Mouse (Mus musculus) spleen, postnatal 14 days (tissue): ENCODE results near the gene Chmp1a.
"Not testable (repeated sequence)": the region's sequence is repeated elsewhere in the genome, so short reads cannot be mapped to it uniquely, and the experiment has no call there.

Experiments used
- DNase-seq, 2 experiments: peaks; one replicate each; pipeline ENCODE4 v3.0.0; 2021 to 2022; ENCODE audit warnings: low spot score in 2 of 2

Gene Chmp1a

GRCm38 (mm10) chr8:123212321-123213117 lies at the start of gene Chmp1a, which contains the start of gene Spata33:
Gene Chmp1a, minus strand, starts transcription at chr8:123212763.
Gene Spata33, plus strand, starts transcription at chr8:123212832.
- DNase-seq: peak; percentile 74 to 84

- not testable (repeated sequence) for DNase-seq
These were observed 45.0 kb upstream of the Chmp1a start for GRCm38 (mm10) chr8:123257593-123257992.

- DNase-seq: no peak
These were observed 44.6 kb upstream of the Chmp1a start for GRCm38 (mm10) chr8:123257114-123257513.

GRCm38 (mm10) chr8:123255170-123255569 lies 42.6 kb upstream of the Chmp1a start:
- no peak for DNase-seq

- peak; percentile 78 to 84 for DNase-seq
These were observed 41.7 kb upstream of the Chmp1a start, which contains the start of the genes Zfp276 and Vps9d1 for GRCm38 (mm10) chr8:123254099-123254885. Gene Zfp276, plus strand, starts transcription at chr8:123254195. Gene Vps9d1, minus strand, starts transcription at chr8:123254348.

- DNase-seq: no peak
These were observed 41.0 kb upstream of the Chmp1a start for GRCm38 (mm10) chr8:123253451-123254098.

- no peak for DNase-seq
These were observed 40.4 kb upstream of the Chmp1a start for GRCm38 (mm10) chr8:123252925-123253324.

- DNase-seq: no peak
These were observed 38.4 kb upstream of the Chmp1a start for GRCm38 (mm10) chr8:123250940-123251339.

- no peak for DNase-seq
These were observed 36.0 kb upstream of the Chmp1a start for GRCm38 (mm10) chr8:123248596-123248995.

GRCm38 (mm10) chr8:123247748-123248147 lies 35.2 kb upstream of the Chmp1a start:
- no peak for DNase-seq

GRCm38 (mm10) chr8:123245543-123245942 lies 33.0 kb upstream of the Chmp1a start:
- DNase-seq: no peak

- DNase-seq: no peak
These were observed 31.8 kb upstream of the Chmp1a start for GRCm38 (mm10) chr8:123244382-123244781.

- no peak for DNase-seq
These were observed 30.5 kb upstream of the Chmp1a start for GRCm38 (mm10) chr8:123243053-123243452.

GRCm38 (mm10) chr8:123242107-123242923 lies 29.8 kb upstream of the Chmp1a start:
- no peak for DNase-seq

GRCm38 (mm10) chr8:123239398-123239797 lies 26.8 kb upstream of the Chmp1a start:
- DNase-seq: no peak

- peak; percentile 79 to 86 for DNase-seq
These were observed 23.2 kb upstream of the Chmp1a start, which contains the start of gene Spata2l for GRCm38 (mm10) chr8:123235520-123236497. Gene Spata2l, minus strand, starts transcription at chr8:123236233.

- DNase-seq: no peak
These were observed 22.5 kb upstream of the Chmp1a start for GRCm38 (mm10) chr8:123234918-123235519.

- no peak for DNase-seq
These were observed 21.2 kb upstream of the Chmp1a start for GRCm38 (mm10) chr8:123233760-123234159.

- no peak for DNase-seq
These were observed 20.7 kb upstream of the Chmp1a start for GRCm38 (mm10) chr8:123233300-123233699.
